Mouse (Mus musculus): ENCODE measurements around the gene Zfp324.

GRCm38 (mm10) chr7:13003380-13003779 lies 37.7 kb downstream of the Zfp324 start:
- no peak for TF ChIP-seq CTCF (IDR thresholded peaks at IDR 0.05; ENCODE audit: borderline replicate concordance, insufficient read depth, low read depth, low read length)
- TF ChIP-seq POLR2A (IDR thresholded peaks at IDR 0.05; ENCODE audit: borderline replicate concordance, insufficient read depth, low read length): no peak

All from cerebellum, adult 2 months (tissue).